Mouse (Mus musculus) embryonic fibroblast, embryonic 13.5 days (primary cell): Measurements from ENCODE around the gene Samd4b.

Source experiments
- CTCF ChIP-seq: IDR thresholded peaks from 2 replicates; pipeline ENCODE4 v1.5.1; 2011; ENCODE audit warnings: mild to moderate bottlenecking, control low read depth, low read length, moderate library complexity, borderline replicate concordance; ENCODE audit not compliant: insufficient read depth
- POLR2A ChIP-seq: IDR thresholded peaks from 2 replicates; pipeline ENCODE4 v1.6.1; 2011; ENCODE audit warnings: low read depth, mild to moderate bottlenecking, control low read depth, low read length, moderate library complexity

GRCm38 (mm10) chr7:28452361-28453005 lies 145.5 kb downstream of the Samd4b start:
- TF ChIP-seq POLR2A (no peak), CTCF (no peak)
